Comparison of ENCODE assay signal across 23 mouse cellular contexts in the genomic region with DNA sequence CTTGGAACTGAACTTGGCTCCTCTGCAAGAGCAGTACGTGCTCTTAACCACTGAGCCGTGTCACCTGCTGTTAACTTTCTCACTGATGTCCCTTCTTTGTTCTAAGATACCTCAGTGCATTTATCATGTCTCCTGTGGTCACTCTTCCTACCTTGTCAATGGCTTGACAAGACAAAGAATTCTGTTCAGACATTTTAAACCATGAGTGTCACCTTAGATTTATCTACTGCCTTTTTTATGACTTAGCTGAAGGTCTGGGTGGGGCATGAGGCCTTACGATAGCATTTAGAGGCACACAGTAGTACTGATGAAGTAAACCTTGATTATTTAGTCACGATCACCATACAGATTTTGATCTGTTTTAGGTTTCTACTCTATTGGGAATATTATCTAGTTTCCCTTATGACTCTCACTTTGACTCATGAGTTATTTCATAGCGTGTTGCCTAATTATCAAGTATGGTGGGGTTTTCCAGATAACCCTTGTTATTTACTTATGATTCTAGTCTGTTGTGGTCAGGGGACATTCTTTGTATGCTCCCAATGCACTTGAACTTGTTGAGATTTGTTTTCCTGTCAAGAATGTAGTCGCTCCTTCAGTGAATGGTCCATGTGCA.
A peak's percentile ranks its signal among the peaks of the same experiment; 100 is the strongest.
DNase-seq lines count a peak whose midpoint lies in the region; ATAC-seq and TF ChIP-seq lines count a peak whose summit lies in the region.
"Had no signal": no experiment of that assay in that cellular context is flagged by ENCODE, and none has a peak within 500 bp of the region (broad histone marks: within the 10 kb centered on the region; RNA-seq: fewer than 3 reads in every experiment).

No protein-coding gene starts in this region.

- no peak for ATAC-seq in kidney, embryonic 14.5 days (ENCODE audit: low FRiP score, low TSS enrichment)
- ATAC-seq: activated CD4-positive, CD25-positive, alpha-beta regulatory T cell, adult 4 months; CD4-positive, CD25-positive, alpha-beta regulatory T cell, adult 4 months; Patski had no signal

- no peaks in the 10 kb centered on the region for H3K79me2 ChIP-seq in CH12.LX (replicated peaks; ENCODE audit: control insufficient read depth, extremely low read depth, insufficient read depth, poor library complexity, severe bottlenecking)

- no peak overlapping the region for H3K9ac ChIP-seq in kidney, embryonic 14.5 days (ENCODE audit: low read depth, low read length)
- H3K9ac ChIP-seq in CH12.LX (ENCODE audit: insufficient read depth, low read depth) = no peak overlapping the region

- no peak overlapping the region for H3K27ac ChIP-seq in kidney, adult 2 months (ENCODE audit: insufficient read depth, low read depth, low read length)
- no peak overlapping the region for H3K27ac ChIP-seq in kidney, embryonic 14.5 days (ENCODE audit: low read depth, low read length)
- no peak overlapping the region for H3K27ac ChIP-seq in CH12.LX (ENCODE audit: insufficient read depth, low read depth)
- no peak overlapping the region for H3K27ac ChIP-seq in forebrain, embryonic 10.5 days

- in situ Hi-C loops in CH12.LX (cut with MboI; ENCODE audit: low pct_ligation_motif_present, low pct_unique_long_range_greater_than_20kb, low sequenced_read_pairs) = loop anchor here (5.0 kb wide), 1 partner anchor 34 kb away; no protein-coding TSS in a partner anchor

- TF ChIP-seq POLR2A in kidney, adult 2 months (IDR thresholded peaks at IDR 0.05; ENCODE audit: low read depth, low read length) = no peak
- TF ChIP-seq POLR2A in CH12.LX (IDR thresholded peaks at IDR 0.05; ENCODE audit: low read depth, low read length) = no peak

- no peaks in the 10 kb centered on the region for H3K4me1 ChIP-seq in kidney, adult 2 months (ENCODE audit: control insufficient read depth, insufficient read depth, low read length)
- no peaks in the 10 kb centered on the region for H3K4me1 ChIP-seq in kidney, embryonic 14.5 days (ENCODE audit: control insufficient read depth, insufficient read depth, low read length)
- H3K4me1 ChIP-seq in CH12.LX (ENCODE audit: control insufficient read depth in 1 of 2, insufficient read depth in 2 of 2) = peaks cover 37 to 57% of the 10 kb centered on the region in 2 experiments
- H3K4me1 ChIP-seq in forebrain, embryonic 10.5 days = no peaks in the 10 kb centered on the region

- TF ChIP-seq CTCF in kidney, adult 2 months (conservative IDR thresholded peaks at IDR 0.05; ENCODE audit: insufficient read depth, insufficient read length, low read depth, low read length) = no peak
- no peak for TF ChIP-seq CTCF in CH12.LX (conservative IDR thresholded peaks at IDR 0.05 in 1 of 2, IDR thresholded peaks at IDR 0.05 in 1 of 2; ENCODE audit: low read depth in 2 of 2, low read length in 2 of 2)

- peak; percentile 4 for DNase-seq in kidney, adult 2 months
- DNase-seq in kidney, postnatal 14 days = no peak
- peak; percentile 6 for DNase-seq in kidney, adult 9 months
- DNase-seq in A20 (ENCODE audit: low read depth, low spot score) (peak; percentile 34), CH12.LX (ENCODE audit: extremely low read depth) (peak; percentile 61)
- DNase-seq in forebrain, embryonic 10.5 days (ENCODE audit: extremely low spot score, low spot score) = no peak
- no peak for DNase-seq in ovary, postnatal 10 days (ENCODE audit: low spot score)
- DNase-seq: adrenal gland, adult 2 months; adrenal gland, adult 8-10 months; adrenal gland, postnatal 10 days; adrenal gland, postnatal 14 days; adrenal gland, postnatal 25 days; adrenal gland, postnatal 36 days; B cell, adult 2 months; cerebellum, adult 11 months; cerebellum, adult 11-12 months; cerebellum, adult 18-20 months; cerebellum, adult 2 months had no signal

- no peaks in the 10 kb centered on the region for H3K36me3 ChIP-seq in kidney, adult 2 months (ENCODE audit: control insufficient read depth, insufficient read depth, low read length)
- H3K36me3 ChIP-seq in kidney, embryonic 14.5 days (ENCODE audit: control insufficient read depth, insufficient read depth, low read length) = no peaks in the 10 kb centered on the region
- no peaks in the 10 kb centered on the region for H3K36me3 ChIP-seq in CH12.LX (replicated peaks in 1 of 2; ENCODE audit: control insufficient read depth in 1 of 2, insufficient read depth in 1 of 2, low read length in 1 of 2)
- H3K36me3 ChIP-seq in forebrain, embryonic 10.5 days (replicated peaks) = no peaks in the 10 kb centered on the region
- H3K36me3 ChIP-seq: G1E had no signal

- H3K4me2 ChIP-seq in kidney, embryonic 14.5 days (replicated peaks; ENCODE audit: low read depth, low read length) = no peak overlapping the region
- H3K4me2 ChIP-seq in CH12.LX (ENCODE audit: insufficient read depth, low read depth, poor library complexity, severe bottlenecking) = peak overlapping the region; percentile 77

- no peaks in the 10 kb centered on the region for H3K27me3 ChIP-seq in kidney, adult 2 months (replicated peaks; ENCODE audit: control insufficient read depth, insufficient read depth, low read length)
- no peaks in the 10 kb centered on the region for H3K27me3 ChIP-seq in kidney, embryonic 14.5 days (ENCODE audit: control insufficient read depth, insufficient read depth, low read length)
- peaks cover 2% of the 10 kb centered on the region for H3K27me3 ChIP-seq in CH12.LX (replicated peaks)
- no peaks in the 10 kb centered on the region for H3K27me3 ChIP-seq in forebrain, embryonic 10.5 days (ENCODE audit: poor library complexity, severe bottlenecking)
- H3K27me3 ChIP-seq: Patski had no signal

- TF ChIP-seq RAD21 in CH12.LX (IDR thresholded peaks at IDR 0.05; ENCODE audit: low read depth, low read length) = no peak

- WGBS in kidney, adult 2 months = 74% methylated on average over 6 of the region's 6 CpGs
- WGBS in kidney, embryonic 14.5 days = 81% methylated on average over 6 of the region's 6 CpGs
- 94% methylated on average over 6 of the region's 6 CpGs for WGBS in forebrain, embryonic 10.5 days

- dilution Hi-C loops in CH12.LX (cut with MboI; ENCODE audit: extremely low pct_ligation_motif_present, extremely low pct_unique_long_range_greater_than_20kb, low sequenced_read_pairs) = no loop called here

- no peak overlapping the region for H3K4me3 ChIP-seq in kidney, adult 2 months (ENCODE audit: insufficient read depth, low read depth, low read length)
- H3K4me3 ChIP-seq in kidney, embryonic 14.5 days (ENCODE audit: low read length) = no peak overlapping the region
- no peak overlapping the region for H3K4me3 ChIP-seq in CH12.LX (replicated peaks in 1 of 3; ENCODE audit: low read depth in 2 of 3, low read length in 2 of 3, poor library complexity in 1 of 3)
- no peak overlapping the region for H3K4me3 ChIP-seq in forebrain, embryonic 10.5 days

- peak; percentile 92 for TF ChIP-seq EP300 in CH12.LX (IDR thresholded peaks at IDR 0.05; ENCODE audit: low read length)

- H3K9me3 ChIP-seq in kidney, embryonic 14.5 days (ENCODE audit: control insufficient read depth, low read length) = no peaks in the 10 kb centered on the region
- no peaks in the 10 kb centered on the region for H3K9me3 ChIP-seq in CH12.LX (replicated peaks; ENCODE audit: low read length)
- H3K9me3 ChIP-seq in forebrain, embryonic 10.5 days = peaks cover 5% of the 10 kb centered on the region; the same call in 1 of the 2 replicates
- H3K9me3 ChIP-seq: G1E had no signal

TF ChIP-seq in CH12.LX, 34 proteins besides CTCF, POLR2A, EP300 and RAD21:
- TF ChIP-seq IRF4 (IDR thresholded peaks at IDR 0.05; ENCODE audit: low read depth, low read length) (peak; percentile 98), CHD2 (IDR thresholded peaks at IDR 0.05; ENCODE audit: low read length) (peak; percentile 66; the same call in 1 of the 2 replicates), MAFK (IDR thresholded peaks at IDR 0.05; ENCODE audit: insufficient replicate concordance, low read length) (peak; percentile 64; the same call in 1 of the 2 replicates), ZNF384 (IDR thresholded peaks at IDR 0.05; ENCODE audit: low read depth, low read length) (no peak; the same call in 1 of the 2 replicates), TCF12 (IDR thresholded peaks at IDR 0.05; ENCODE audit: low read depth, low read length) (peak; percentile 68; the same call in 1 of the 2 replicates), GABPA (IDR thresholded peaks at IDR 0.05; ENCODE audit: insufficient replicate concordance, low read depth, low read length) (no peak), MAZ (IDR thresholded peaks at IDR 0.05; ENCODE audit: low read depth, low read length) (0 out of 2 replicates have a peak, but pooled peaks have one; percentile 48), USF2 (conservative IDR thresholded peaks at IDR 0.05; ENCODE audit: low read depth, low read length) (no peak), HCFC1 (IDR thresholded peaks at IDR 0.05; ENCODE audit: low read depth, low read length) (no peak), MYC (IDR thresholded peaks at IDR 0.05; ENCODE audit: low read depth, low read length) (0 out of 2 replicates have a peak, but pooled peaks have one; percentile 40), CHD1 (IDR thresholded peaks at IDR 0.05; ENCODE audit: low read depth, low read length) (0 out of 2 replicates have a peak, but pooled peaks have one; percentile 58), BHLHE40 (IDR thresholded peaks at IDR 0.05; ENCODE audit: low read depth, low read length) (peak; percentile 85), MEF2A (IDR thresholded peaks at IDR 0.05; ENCODE audit: borderline replicate concordance, low read depth, low read length) (peak; percentile 91), JUND (conservative IDR thresholded peaks at IDR 0.05; ENCODE audit: low read depth, low read length) (peak; percentile 95), SMC3 (IDR thresholded peaks at IDR 0.05; ENCODE audit: low read depth, low read length) (peak; percentile 1; the same call in 1 of the 2 replicates), ETS1 (conservative IDR thresholded peaks at IDR 0.05; ENCODE audit: low read depth, low read length) (peak; percentile 82; the same call in 1 of the 2 replicates), JUN (IDR thresholded peaks at IDR 0.05; ENCODE audit: insufficient read depth, low read depth, low read length) (peak; percentile 87), ZMIZ1 (IDR thresholded peaks at IDR 0.05; ENCODE audit: low read depth, low read length) (no peak), RCOR1 (conservative IDR thresholded peaks at IDR 0.05; ENCODE audit: low read depth, low read length) (peak; percentile 82; the same call in 1 of the 2 replicates), ELF1 (IDR thresholded peaks at IDR 0.05; ENCODE audit: low read depth, low read length) (no peak), POLR2AphosphoS2 (IDR thresholded peaks at IDR 0.05; ENCODE audit: low read depth, low read length) (no peak)

Comparison
In these comparisons a context has a peak if more than half of its experiments do, and no peak if none do; other contexts are left out.
1. DNase-seq: peak in kidney, adult 2 months (single experiment), kidney, adult 9 months (single experiment), A20 (single experiment) and CH12.LX (single experiment); none in kidney, postnatal 14 days (single experiment), forebrain, embryonic 10.5 days (single experiment) and ovary, postnatal 10 days (single experiment).